Mouse (Mus musculus): ENCODE results near the gene Gpr141.

DNA sequence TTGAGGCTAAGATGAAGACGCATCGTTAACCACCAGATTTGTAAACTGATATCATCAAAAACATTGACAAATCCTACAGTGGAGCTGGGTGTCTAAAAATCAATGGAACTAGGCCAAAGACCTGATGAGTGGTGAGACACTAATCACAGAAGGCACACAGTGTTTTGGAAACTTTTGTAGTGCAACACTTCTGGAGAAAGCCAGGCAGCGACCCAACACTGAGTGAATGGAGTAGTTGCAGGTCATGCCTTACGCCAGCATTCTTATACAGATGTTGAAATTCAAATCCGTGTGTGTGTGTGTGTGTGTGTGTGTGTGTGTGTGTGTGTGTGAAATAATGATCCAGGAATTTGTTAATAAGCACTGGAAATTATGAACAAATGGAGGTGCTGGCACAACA lies 79.5 kb downstream of the Gpr141 start:
- no peak for TF ChIP-seq CTCF (IDR thresholded peaks at IDR 0.05; ENCODE audit: borderline replicate concordance, control insufficient read depth, extremely low read depth, insufficient read depth, low read length, poor library complexity)
- TF ChIP-seq POLR2A (IDR thresholded peaks at IDR 0.05; ENCODE audit: control insufficient read depth, extremely low read depth, insufficient read depth, low read length, poor library complexity), result no peak

Measured in thymus, adult 2 months (tissue).